Comparison of ENCODE assay signal across 22 mouse cellular contexts in the genomic region with DNA sequence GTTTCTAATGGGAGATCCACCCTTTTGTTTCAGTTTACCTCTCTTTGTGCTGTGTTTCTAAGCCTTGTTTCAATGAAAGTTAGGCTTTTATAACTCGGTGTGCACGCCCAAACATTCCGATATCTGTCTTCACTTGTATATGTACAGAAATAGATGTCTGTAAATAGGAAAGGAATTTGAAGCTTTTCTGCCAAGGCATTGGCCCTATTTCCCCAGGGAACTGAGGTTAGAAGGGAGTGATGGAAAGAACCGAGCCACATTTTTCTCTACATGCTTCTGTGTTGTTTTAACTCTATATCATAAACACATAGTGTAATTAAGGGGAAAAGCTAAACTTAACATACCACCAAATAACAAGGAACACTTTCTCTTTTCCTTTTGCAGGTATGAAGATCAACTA.
DNase-seq lines count a peak whose midpoint lies in the region; ATAC-seq and TF ChIP-seq lines count a peak whose summit lies in the region.
"Had no signal": no experiment of that assay in that cellular context is flagged by ENCODE, and none has a peak within 500 bp of the region (broad histone marks: within the 10 kb centered on the region; RNA-seq: fewer than 3 reads in every experiment).

No protein-coding gene starts in this region.

- no peaks in the 10 kb centered on the region for H3K27me3 ChIP-seq in heart, postnatal 0 days (ENCODE audit: control insufficient read depth, insufficient read depth, low read length)
- H3K27me3 ChIP-seq in embryonic facial prominence, embryonic 15.5 days: no peaks in the 10 kb centered on the region
- H3K27me3 ChIP-seq in midbrain, embryonic 11.5 days (ENCODE audit: control insufficient read depth, insufficient read depth, low read length): no peaks in the 10 kb centered on the region
- H3K27me3 ChIP-seq: neural tube, embryonic 12.5 days had no signal

- 0 out of 2 replicates have a peak, but pooled peaks cover 5% of the 10 kb centered on the region for H3K4me1 ChIP-seq in heart, postnatal 0 days (ENCODE audit: control insufficient read depth, insufficient read depth)
- no peaks in the 10 kb centered on the region for H3K4me1 ChIP-seq in embryonic facial prominence, embryonic 15.5 days
- H3K4me1 ChIP-seq in midbrain, embryonic 11.5 days (ENCODE audit: control insufficient read depth, insufficient read depth, low read length): no peaks in the 10 kb centered on the region
- H3K4me1 ChIP-seq: hindbrain, embryonic 10.5 days; midbrain, embryonic 10.5 days; neural tube, embryonic 12.5 days had no signal

- peak overlapping the region; percentile 23; the same call in 1 of the 2 replicates for H3K4me2 ChIP-seq in heart, postnatal 0 days (ENCODE audit: low read depth, low read length)
- no peak overlapping the region for H3K4me2 ChIP-seq in embryonic facial prominence, embryonic 15.5 days (replicated peaks)
- H3K4me2 ChIP-seq in midbrain, embryonic 11.5 days: no peak overlapping the region
- H3K4me2 ChIP-seq: neural tube, embryonic 12.5 days had no signal

- no peaks in the 10 kb centered on the region for H3K36me3 ChIP-seq in heart, postnatal 0 days (replicated peaks; ENCODE audit: control insufficient read depth, insufficient read depth, low read length)
- H3K36me3 ChIP-seq in embryonic facial prominence, embryonic 15.5 days: no peaks in the 10 kb centered on the region
- no peaks in the 10 kb centered on the region for H3K36me3 ChIP-seq in midbrain, embryonic 11.5 days (ENCODE audit: control insufficient read depth, insufficient read depth, low read length)
- H3K36me3 ChIP-seq: hindbrain, embryonic 10.5 days; midbrain, embryonic 10.5 days; neural tube, embryonic 12.5 days had no signal

- WGBS in heart, postnatal 0 days: 16% methylated on average over 4 of the region's 4 CpGs
- WGBS in embryonic facial prominence, embryonic 15.5 days: 19% methylated on average over 4 of the region's 4 CpGs
- WGBS in midbrain, embryonic 11.5 days: 86% methylated on average over 4 of the region's 4 CpGs

- ATAC-seq in heart, postnatal 0 days (ENCODE audit: insufficient read depth, low read depth): no peak; the same call in 1 of the 2 replicates
- ATAC-seq in embryonic facial prominence, embryonic 15.5 days (ENCODE audit: insufficient number of reproducible peaks, low FRiP score, low TSS enrichment, low read depth): no peak; the same call in 1 of the 2 replicates
- ATAC-seq in midbrain, embryonic 11.5 days (ENCODE audit: low FRiP score): no peak
- ATAC-seq: activated CD4-positive, CD25-positive, alpha-beta regulatory T cell, adult 4 months; forebrain, embryonic 16.5 days; liver, postnatal 0 days had no signal

- TF ChIP-seq CTCF in heart, postnatal 0 days (IDR thresholded peaks at IDR 0.05; ENCODE audit: low read depth): no peak

- TF ChIP-seq EP300 in heart, postnatal 0 days (IDR thresholded peaks at IDR 0.05; ENCODE audit: low read depth): no peak

- no peak overlapping the region for H3K4me3 ChIP-seq in heart, postnatal 0 days (ENCODE audit: low read depth, low read length)
- H3K4me3 ChIP-seq in embryonic facial prominence, embryonic 15.5 days (replicated peaks): no peak overlapping the region
- no peak overlapping the region for H3K4me3 ChIP-seq in midbrain, embryonic 11.5 days (ENCODE audit: low read depth, low read length)
- H3K4me3 ChIP-seq: hindbrain, embryonic 10.5 days; midbrain, embryonic 10.5 days; neural tube, embryonic 12.5 days had no signal

- H3K9ac ChIP-seq in heart, postnatal 0 days (replicated peaks; ENCODE audit: low read depth, low read length): no peak overlapping the region
- no peak overlapping the region for H3K9ac ChIP-seq in embryonic facial prominence, embryonic 15.5 days
- no peak overlapping the region for H3K9ac ChIP-seq in midbrain, embryonic 11.5 days (ENCODE audit: low read length)
- H3K9ac ChIP-seq: liver, postnatal 0 days; neural tube, embryonic 12.5 days had no signal

- DNase-seq in heart, postnatal 0 days (ENCODE audit: low spot score): no peak
- no peak for DNase-seq in heart, adult 18-20 months
- peak; percentile 3 for DNase-seq in urinary bladder, postnatal 25 days (ENCODE audit: low spot score)
- DNase-seq in urinary bladder, adult 18-20 months (ENCODE audit: low spot score in 2 of 2): no peak
- no peak for DNase-seq in cerebellum, postnatal 36 days
- DNase-seq in midbrain, embryonic 11.5 days (ENCODE audit: low spot score, missing footprints): no peak
- DNase-seq: adrenal gland, postnatal 14 days; cerebellum, adult 11 months; cerebellum, postnatal 10 days; embryo, embryonic 11 days; gastrocnemius, postnatal 25 days; kidney, adult 11 months; kidney, postnatal 14 days; liver, postnatal 0 days; lung, postnatal 4 days; thymus, postnatal 36 days had no signal

- H3K27ac ChIP-seq in heart, postnatal 0 days (ENCODE audit: low read depth): 0 out of 2 replicates have a peak overlapping the region, but pooled peaks have one; percentile 6
- H3K27ac ChIP-seq in embryonic facial prominence, embryonic 15.5 days (replicated peaks): 0 out of 2 replicates have a peak overlapping the region, but pooled peaks have one; percentile 65
- H3K27ac ChIP-seq in midbrain, embryonic 11.5 days (ENCODE audit: low read depth, low read length): no peak overlapping the region
- H3K27ac ChIP-seq: hindbrain, embryonic 10.5 days; midbrain, embryonic 10.5 days; neural tube, embryonic 12.5 days had no signal

- H3K9me3 ChIP-seq in heart, postnatal 0 days (replicated peaks; ENCODE audit: control insufficient read depth, low read length): no peaks in the 10 kb centered on the region
- H3K9me3 ChIP-seq in embryonic facial prominence, embryonic 15.5 days (replicated peaks): no peaks in the 10 kb centered on the region
- no peaks in the 10 kb centered on the region for H3K9me3 ChIP-seq in midbrain, embryonic 11.5 days (ENCODE audit: control insufficient read depth, low read length)
- H3K9me3 ChIP-seq: hindbrain, embryonic 10.5 days; midbrain, embryonic 10.5 days; neural tube, embryonic 12.5 days had no signal
